In genomic region chr10:49788914-49789313, GRCm38 (mm10) we compare ENCODE assay signal across 10 mouse cellular contexts. TPM values are rescaled to one million over a fixed set of nuclear protein-coding genes. Genes with fewer than 3 reads are reported as not detected.
DNase-seq lines count a peak whose midpoint lies in the region; ATAC-seq and TF ChIP-seq lines count a peak whose summit lies in the region.
"Had no signal": no experiment of that assay in that cellular context is flagged by ENCODE, and none has a peak within 500 bp of the region (broad histone marks: within the 10 kb centered on the region; RNA-seq: fewer than 3 reads in every experiment).

No protein-coding gene starts in this region.

- H3K27ac ChIP-seq in kidney, postnatal 0 days = no peak overlapping the region
- H3K27ac ChIP-seq in embryonic facial prominence, embryonic 12.5 days = no peak overlapping the region
- H3K27ac ChIP-seq in intestine, embryonic 14.5 days (ENCODE audit: low read depth) = no peak overlapping the region

- H3K4me1 ChIP-seq in kidney, postnatal 0 days (replicated peaks; ENCODE audit: insufficient read depth, low read length) = no peaks in the 10 kb centered on the region
- H3K4me1 ChIP-seq in embryonic facial prominence, embryonic 12.5 days = peaks cover 11% of the 10 kb centered on the region; the same call in 1 of the 2 replicates
- no peaks in the 10 kb centered on the region for H3K4me1 ChIP-seq in intestine, embryonic 14.5 days (replicated peaks; ENCODE audit: control insufficient read depth, insufficient read depth, low read length)

- no peak for TF ChIP-seq CTCF in kidney, postnatal 0 days (IDR thresholded peaks at IDR 0.05; ENCODE audit: low read depth)

- no peaks in the 10 kb centered on the region for H3K9me3 ChIP-seq in kidney, postnatal 0 days (replicated peaks; ENCODE audit: low read length)
- H3K9me3 ChIP-seq in embryonic facial prominence, embryonic 12.5 days = no peaks in the 10 kb centered on the region
- no peaks in the 10 kb centered on the region for H3K9me3 ChIP-seq in intestine, embryonic 14.5 days (ENCODE audit: control insufficient read depth, low read length)

- no peak overlapping the region; the same call in 1 of the 2 replicates for H3K9ac ChIP-seq in kidney, postnatal 0 days (ENCODE audit: low read depth, low read length)
- H3K9ac ChIP-seq in embryonic facial prominence, embryonic 12.5 days = no peak overlapping the region
- H3K9ac ChIP-seq in intestine, embryonic 14.5 days (ENCODE audit: low read length) = no peak overlapping the region

- TF ChIP-seq POLR2A in myocyte (IDR thresholded peaks at IDR 0.05; ENCODE audit: insufficient read length, low read depth) = no peak

- ATAC-seq in kidney, postnatal 0 days (replicated peaks; ENCODE audit: low FRiP score, low read depth) = no peak
- ATAC-seq in embryonic facial prominence, embryonic 12.5 days (ENCODE audit: insufficient number of reproducible peaks, insufficient read depth, low FRiP score, low TSS enrichment) = 0 out of 2 replicates have a peak, but pooled peaks have one; percentile 24
- ATAC-seq in intestine, embryonic 14.5 days (replicated peaks; ENCODE audit: low FRiP score, low TSS enrichment, low read depth) = no peak; the same call in 1 of the 2 replicates

- H3ac ChIP-seq in myocyte (ENCODE audit: control insufficient read depth, insufficient read length) = peak overlapping the region; percentile 17

- DNase-seq in kidney, postnatal 0 days (ENCODE audit: low spot score) = no peak
- DNase-seq in kidney, postnatal 10 days = no peak
- no peak for DNase-seq in intestine, embryonic 14.5 days (ENCODE audit: low spot score)
- DNase-seq in adrenal gland, postnatal 14 days = no peak
- DNase-seq in gastrocnemius, adult 8-10 months (ENCODE audit: low spot score in 2 of 2) = no peak
- DNase-seq in adrenal gland, postnatal 4 days (ENCODE audit: low spot score in 2 of 2) = no peak
- DNase-seq: thymus, adult 2 months had no signal

- H3K4me3 ChIP-seq in kidney, postnatal 0 days (replicated peaks; ENCODE audit: low read depth, low read length) = peak overlapping the region; percentile 48
- H3K4me3 ChIP-seq in embryonic facial prominence, embryonic 12.5 days = peak overlapping the region; percentile 57
- peak overlapping the region; percentile 49 for H3K4me3 ChIP-seq in intestine, embryonic 14.5 days (ENCODE audit: low read depth, low read length)
- H3K4me3 ChIP-seq in myocyte = no peak overlapping the region

- no peaks in the 10 kb centered on the region for H3K36me3 ChIP-seq in kidney, postnatal 0 days (ENCODE audit: insufficient read depth, low read length)
- H3K36me3 ChIP-seq in embryonic facial prominence, embryonic 12.5 days = no peaks in the 10 kb centered on the region
- no peaks in the 10 kb centered on the region for H3K36me3 ChIP-seq in intestine, embryonic 14.5 days (ENCODE audit: control insufficient read depth, insufficient read depth, low read length)
- H3K36me3 ChIP-seq in myocyte (ENCODE audit: control insufficient read depth, insufficient read depth) = no peaks in the 10 kb centered on the region

- no peaks in the 10 kb centered on the region for H3K79me2 ChIP-seq in myocyte (ENCODE audit: control insufficient read depth, insufficient read depth)

- H3K27me3 ChIP-seq in kidney, postnatal 0 days (ENCODE audit: insufficient read depth, low read length) = no peaks in the 10 kb centered on the region
- 0 out of 2 replicates have a peak, but pooled peaks cover under 1% of the 10 kb centered on the region for H3K27me3 ChIP-seq in embryonic facial prominence, embryonic 12.5 days
- peaks cover 24% of the 10 kb centered on the region for H3K27me3 ChIP-seq in intestine, embryonic 14.5 days (replicated peaks; ENCODE audit: control insufficient read depth, insufficient read depth, low read length)
- H3K27me3 ChIP-seq in myocyte (ENCODE audit: control insufficient read depth, insufficient read depth, insufficient read length) = no peaks in the 10 kb centered on the region

- H3K4me2 ChIP-seq in kidney, postnatal 0 days (ENCODE audit: low read length) = peak overlapping the region; percentile 81
- peak overlapping the region; percentile 94 for H3K4me2 ChIP-seq in embryonic facial prominence, embryonic 12.5 days (replicated peaks)
- peak overlapping the region; percentile 77 for H3K4me2 ChIP-seq in intestine, embryonic 14.5 days (ENCODE audit: low read length)
- peak overlapping the region; percentile 60 for H3K4me2 ChIP-seq in myocyte (ENCODE audit: low read depth)

- 10% methylated on average over 5 of the region's 5 CpGs for WGBS in kidney, postnatal 0 days
- WGBS in embryonic facial prominence, embryonic 12.5 days = 11% methylated on average over 5 of the region's 5 CpGs
- WGBS in intestine, embryonic 14.5 days = 7% methylated on average over 5 of the region's 5 CpGs

TF ChIP-seq in myocyte, 11 proteins besides CTCF, POLR2A, EP300 and RAD21:
- TF ChIP-seq POLR2AphosphoS2 (IDR thresholded peaks at IDR 0.05; ENCODE audit: insufficient read length, low read depth) (no peak), CEBPB (IDR thresholded peaks at IDR 0.05; ENCODE audit: insufficient read depth, poor library complexity, severe bottlenecking) (no peak), MYOD1 (IDR thresholded peaks at IDR 0.05; ENCODE audit: control insufficient read depth in 1 of 3, insufficient read length in 2 of 3, low read depth in 2 of 3) (no peak), REST (IDR thresholded peaks at IDR 0.05; ENCODE audit: insufficient read depth, insufficient read length) (no peak), E2F4 (IDR thresholded peaks at IDR 0.05; ENCODE audit: insufficient read depth) (no peak), MYOG (IDR thresholded peaks at IDR 0.05; ENCODE audit: control insufficient read depth in 1 of 3, insufficient read depth in 1 of 3, insufficient read length in 2 of 3, low read depth in 2 of 3) (no peak), TCF12 (IDR thresholded peaks at IDR 0.05; ENCODE audit: insufficient read depth, poor library complexity, severe bottlenecking) (no peak), USF1 (IDR thresholded peaks at IDR 0.05; ENCODE audit: low read depth) (no peak), MAX (IDR thresholded peaks at IDR 0.05; ENCODE audit: low read depth) (no peak), TCF3 (IDR thresholded peaks at IDR 0.05; ENCODE audit: insufficient read length, low read depth) (no peak)

RNA-seq across cellular contexts. Expression of gene Grik2, which starts 0.3 kb away (rescaled TPM):
- 1.8 and 2.1 TPM in 2 replicates for polyA plus RNA-seq in kidney, postnatal 0 days (2015; fragmentation: Nextera tagmentation; extraction: Ambion mirVana)
- polyA plus RNA-seq in embryonic facial prominence, embryonic 12.5 days (2016; fragmentation: Nextera tagmentation; extraction: Ambion mirVana) = 2.1 and 3.3 TPM in 2 replicates
- 5.7 and 6.1 TPM in 2 replicates for polyA plus RNA-seq in intestine, embryonic 14.5 days (2014; fragmentation: Nextera tagmentation; extraction: Ambion mirVana)
- polyA plus RNA-seq in myocyte (2012; fragmentation: generic; extraction: Trizol) = 0.19 TPM
- 3.1 and 3.5 TPM in 2 replicates for total RNA-seq in adrenal gland, postnatal 14 days (2021)
- under 1 TPM in 3 of 4 experiments, not detected in 1; 0.11 to 0.48 (median 0.18) TPM for total RNA-seq in gastrocnemius, adult 8-10 months (2022)
- 1 to 10 TPM; 4.9 to 6.0 TPM for total RNA-seq in adrenal gland, postnatal 4 days (2021)
- total RNA-seq: granulocyte monocyte progenitor cell, adult 5-6 weeks had no signal
